13 mouse cellular contexts compared by ENCODE assay signal in genomic region chr7:70589713-70590112, GRCm38 (mm10).
"Had no signal": no experiment of that assay in that cellular context is flagged by ENCODE, and none has a peak within 500 bp of the region (broad histone marks: within the 10 kb centered on the region; RNA-seq: fewer than 3 reads in every experiment).

No protein-coding gene starts in this region.

- H3K4me2 ChIP-seq: liver, embryonic 11.5 days; liver, embryonic 15.5 days; neural tube, embryonic 12.5 days had no signal

- H3K36me3 ChIP-seq: limb, embryonic 10.5 days; liver, embryonic 15.5 days; neural tube, embryonic 12.5 days had no signal

- H3K4me1 ChIP-seq: limb, embryonic 10.5 days; liver, embryonic 15.5 days; megakaryocyte, embryonic 14.5 days had no signal

- H3K9me3 ChIP-seq: limb, embryonic 10.5 days; liver, embryonic 15.5 days; neural tube, embryonic 12.5 days had no signal

- H3K4me3 ChIP-seq: left cerebral cortex, adult 2 months; limb, embryonic 10.5 days; liver, embryonic 15.5 days; megakaryocyte, embryonic 14.5 days; neural tube, embryonic 12.5 days had no signal

- DNase-seq: kidney, postnatal 10 days; lung, adult 2 months; thymus, postnatal 4 days had no signal

- ATAC-seq: hindbrain, embryonic 16.5 days; inflammation-experienced regulatory T-cells, adult 6 months; intestine, postnatal 0 days had no signal

- H3K27me3 ChIP-seq: liver, embryonic 15.5 days; megakaryocyte, embryonic 14.5 days; neural tube, embryonic 12.5 days had no signal

- H3K9ac ChIP-seq: liver, embryonic 15.5 days; neural tube, embryonic 12.5 days had no signal

- H3K27ac ChIP-seq: left cerebral cortex, adult 2 months; limb, embryonic 10.5 days; liver, embryonic 15.5 days; macrophage; neural tube, embryonic 12.5 days had no signal
